ENCODE assay signal across 7 mouse cellular contexts in the genomic region with DNA sequence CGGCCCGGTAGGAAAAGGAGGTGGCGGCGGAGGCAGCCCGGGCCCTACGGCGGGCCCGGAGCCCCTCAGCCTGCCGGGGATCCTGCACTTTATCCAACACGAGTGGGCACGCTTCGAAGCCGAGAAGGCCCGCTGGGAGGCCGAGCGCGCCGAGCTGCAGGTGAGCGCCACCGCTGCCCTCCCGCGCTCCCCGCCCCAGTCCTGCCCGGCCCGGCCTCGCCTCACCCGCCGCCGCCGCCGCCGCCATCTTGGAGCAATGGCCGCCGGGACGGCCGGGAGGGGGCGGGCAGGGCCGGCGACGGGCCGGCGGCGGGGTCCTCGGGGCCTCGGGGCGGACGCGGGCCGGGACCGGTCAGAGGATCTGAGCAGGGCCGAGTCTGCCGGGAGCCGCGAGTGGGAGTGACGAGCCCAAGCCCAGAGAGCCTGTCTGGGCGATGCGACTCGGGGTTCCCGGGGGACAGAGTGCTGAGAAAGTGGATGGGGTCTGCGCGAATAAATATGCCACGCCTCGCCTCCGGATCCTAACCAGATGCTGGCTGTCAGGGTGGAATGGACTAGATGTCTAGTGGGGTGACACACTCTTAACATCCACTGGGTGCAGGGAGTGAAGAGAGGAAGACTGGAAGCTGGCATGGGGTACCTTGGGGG. TPM values are rescaled to one million over a fixed set of nuclear protein-coding genes. Genes with fewer than 3 reads are reported as not detected.
DNase-seq lines count a peak whose midpoint lies in the region; ATAC-seq and TF ChIP-seq lines count a peak whose summit lies in the region.

A gene (minus strand): TSS at position 258 of the 648 bp plus-strand sequence.

- peak within 1 kb of the TSS; percentile 91 for H3K4me2 ChIP-seq in forebrain, embryonic 12.5 days

- H3K9me3 ChIP-seq in forebrain, embryonic 12.5 days = no peaks in the 10 kb centered on the region
- H3K9me3 ChIP-seq in megakaryocyte, embryonic 14.5 days = no peaks in the 10 kb centered on the region

- no peak for TF ChIP-seq CTCF in spleen, adult 2 months (IDR thresholded peaks at IDR 0.05; ENCODE audit: extremely low read depth, insufficient read depth, insufficient read length, insufficient replicate concordance)

- intact Hi-C loops in heart, postnatal 36 days (cut with DNase I) = loop anchor here (2.0 kb wide), 1 partner anchor 26 kb away; a partner anchor contains a TSS

- H3K27me3 ChIP-seq in forebrain, embryonic 12.5 days = peaks cover 21% of the 10 kb centered on the region
- no peaks in the 10 kb centered on the region for H3K27me3 ChIP-seq in megakaryocyte, embryonic 14.5 days (replicated peaks)
- no peaks in the 10 kb centered on the region for H3K27me3 ChIP-seq in spleen, adult 2 months (ENCODE audit: control insufficient read depth, insufficient read depth, low read length)

- TF ChIP-seq POLR2A in spleen, adult 2 months (IDR thresholded peaks at IDR 0.05; ENCODE audit: low read depth, low read length) = no peak

- ATAC-seq in forebrain, embryonic 12.5 days (ENCODE audit: low FRiP score) = peak; percentile 71

- peak within 1 kb of the TSS; percentile 89 for H3K27ac ChIP-seq in brown adipose tissue, adult 24 weeks (replicated peaks; ENCODE audit: low read depth, low read length)
- H3K27ac ChIP-seq in forebrain, embryonic 12.5 days = peak within 1 kb of the TSS; percentile 99
- H3K27ac ChIP-seq in spleen, adult 2 months (ENCODE audit: insufficient read depth, low read length) = peak within 1 kb of the TSS; percentile 86

- H3K36me3 ChIP-seq in forebrain, embryonic 12.5 days (replicated peaks) = 0 out of 2 replicates have a peak, but pooled peaks cover 4% of the 10 kb centered on the region
- peaks cover 51% of the 10 kb centered on the region for H3K36me3 ChIP-seq in megakaryocyte, embryonic 14.5 days (replicated peaks; ENCODE audit: low read length)
- peaks cover 2% of the 10 kb centered on the region for H3K36me3 ChIP-seq in spleen, adult 2 months (ENCODE audit: control insufficient read depth, insufficient read depth, low read length)

- peak within 1 kb of the TSS; percentile 99 for H3K9ac ChIP-seq in forebrain, embryonic 12.5 days

- peak within 1 kb of the TSS; percentile 70 for H3K4me3 ChIP-seq in brown adipose tissue, adult 24 weeks (ENCODE audit: insufficient read depth, low read depth, low read length)
- peak within 1 kb of the TSS; percentile 96 for H3K4me3 ChIP-seq in forebrain, embryonic 12.5 days (replicated peaks)
- peak within 1 kb of the TSS; percentile 98 for H3K4me3 ChIP-seq in megakaryocyte, embryonic 14.5 days (replicated peaks)
- H3K4me3 ChIP-seq in spleen, adult 2 months (ENCODE audit: extremely low read depth, insufficient read depth, insufficient read length) = peak within 1 kb of the TSS; percentile 96

- peak; percentile 74 for DNase-seq in MN1 (ENCODE audit: low spot score)
- peak; percentile 72 to 80 for DNase-seq in heart, postnatal 36 days
- peak; percentile 52 to 65 for DNase-seq in layer of hippocampus, postnatal 25 days (ENCODE audit: extremely low spot score in 1 of 2, low spot score in 1 of 2)
- DNase-seq in spleen, adult 2 months (ENCODE audit: low read depth in 1 of 2, low spot score in 2 of 2) = peak in 1 of 2 experiments; percentile 46

- WGBS in forebrain, embryonic 12.5 days = 0% methylated on average over 56 of the region's 64 CpGs
- under 1% methylated on average over 53 of the region's 64 CpGs for WGBS in spleen, adult 2 months

- H3K4me1 ChIP-seq in brown adipose tissue, adult 24 weeks (ENCODE audit: control insufficient read depth, insufficient read depth, insufficient read length, low read length) = peaks cover 17% of the 10 kb centered on the region
- peaks cover 73% of the 10 kb centered on the region for H3K4me1 ChIP-seq in forebrain, embryonic 12.5 days
- H3K4me1 ChIP-seq in megakaryocyte, embryonic 14.5 days = peaks cover 62% of the 10 kb centered on the region
- H3K4me1 ChIP-seq in spleen, adult 2 months (ENCODE audit: control insufficient read depth, insufficient read depth, insufficient read length) = peaks cover 22% of the 10 kb centered on the region; the same call in 1 of the 2 replicates

RNA-seq across cellular contexts. Expression of the gene that starts here (rescaled TPM):
- polyA plus RNA-seq in brown adipose tissue, adult 24 weeks (2012; ENCODE audit: insufficient read depth, insufficient read length, missing spikeins) = 8.4 and 11.1 TPM in 2 replicates
- 30.5 and 31.4 TPM in 2 replicates for polyA plus RNA-seq in forebrain, embryonic 12.5 days (2016; fragmentation: Nextera tagmentation; extraction: Ambion mirVana)
- 10 to 100 TPM; 47.2 to 49.1 TPM for total RNA-seq in heart, postnatal 36 days (2021)
- total RNA-seq in layer of hippocampus, postnatal 25 days (2021) = 10 to 100 TPM; 46.7 to 47.7 TPM
- 14.8 and 21.1 TPM in 2 replicates for polyA plus RNA-seq in megakaryocyte, embryonic 14.5 days (2012; ENCODE audit: insufficient read depth, low replicate concordance)
- 28.6 and 36.1 TPM in 2 replicates for polyA plus RNA-seq in spleen, adult 2 months (2012; rRNA removed)
